ENCODE assay signal across 8 mouse cellular contexts in genomic region chr8:11215231-11215630, GRCm38 (mm10).
A peak's percentile ranks its signal among the peaks of the same experiment; 100 is the strongest.
DNase-seq lines count a peak whose midpoint lies in the region; ATAC-seq and TF ChIP-seq lines count a peak whose summit lies in the region.

No protein-coding gene starts in this region.

- no peak overlapping the region for H3K27ac ChIP-seq in kidney, postnatal 0 days
- no peak overlapping the region for H3K27ac ChIP-seq in liver, embryonic 13.5 days

- ATAC-seq in granulocyte monocyte progenitor cell, adult 5-6 weeks (replicated peaks; ENCODE audit: poor library complexity, severe bottlenecking): peak; percentile 88
- peak; percentile 59 for ATAC-seq in kidney, postnatal 0 days (replicated peaks; ENCODE audit: low FRiP score, low read depth)
- no peak for ATAC-seq in liver, embryonic 13.5 days (ENCODE audit: low read depth)

- no peak overlapping the region for H3K4me3 ChIP-seq in kidney, postnatal 0 days (replicated peaks; ENCODE audit: low read depth, low read length)
- no peak overlapping the region for H3K4me3 ChIP-seq in liver, embryonic 13.5 days (replicated peaks)

- DNase-seq in A20 (ENCODE audit: low read depth, low spot score): peak; percentile 74
- peak; percentile 60 for DNase-seq in Muller cell, postnatal 12 days (ENCODE audit: inconsistent ontology term)
- DNase-seq in cerebellum, postnatal 10 days: peak; percentile 76 to 86
- peak; percentile 91 for DNase-seq in kidney, postnatal 0 days (ENCODE audit: low spot score)
- DNase-seq in liver, embryonic 13.5 days: peak; percentile 21
- peak; percentile 49 for DNase-seq in neural tube, embryonic 10.5 days (ENCODE audit: extremely low spot score, low spot score)
- DNase-seq in yolk sac, embryonic 10.5 days (ENCODE audit: low spot score): peak; percentile 23

- no peaks in the 10 kb centered on the region for H3K27me3 ChIP-seq in kidney, postnatal 0 days (ENCODE audit: insufficient read depth, low read length)
- no peaks in the 10 kb centered on the region for H3K27me3 ChIP-seq in liver, embryonic 13.5 days

- WGBS in kidney, postnatal 0 days: 23% methylated on average over 1 of the region's 1 CpGs
- 26% methylated on average over 1 of the region's 1 CpGs for WGBS in liver, embryonic 13.5 days (ENCODE audit: insufficient replicate concordance)

- no peak overlapping the region for H3K9ac ChIP-seq in kidney, postnatal 0 days (ENCODE audit: low read depth, low read length)
- no peak overlapping the region for H3K9ac ChIP-seq in liver, embryonic 13.5 days

- H3K4me1 ChIP-seq in kidney, postnatal 0 days (replicated peaks; ENCODE audit: insufficient read depth, low read length): no peaks in the 10 kb centered on the region
- no peaks in the 10 kb centered on the region for H3K4me1 ChIP-seq in liver, embryonic 13.5 days (replicated peaks)

- H3K9me3 ChIP-seq in kidney, postnatal 0 days (replicated peaks; ENCODE audit: low read length): no peaks in the 10 kb centered on the region
- H3K9me3 ChIP-seq in liver, embryonic 13.5 days (replicated peaks): no peaks in the 10 kb centered on the region

- H3K36me3 ChIP-seq in kidney, postnatal 0 days (ENCODE audit: insufficient read depth, low read length): peaks cover 84% of the 10 kb centered on the region
- H3K36me3 ChIP-seq in liver, embryonic 13.5 days: peaks cover 5% of the 10 kb centered on the region; the same call in 1 of the 2 replicates

- H3K4me2 ChIP-seq in kidney, postnatal 0 days (ENCODE audit: low read length): no peak overlapping the region
- H3K4me2 ChIP-seq in liver, embryonic 13.5 days: no peak overlapping the region

- TF ChIP-seq CTCF in kidney, postnatal 0 days (IDR thresholded peaks at IDR 0.05; ENCODE audit: low read depth): peak; percentile 92

Comparison
In these comparisons a context has a peak if more than half of its experiments do, and no peak if none do; other contexts are left out.
1. DNase-seq: peak in every context shown above with its lines; median percentile 91 in kidney, postnatal 0 days; 81 in cerebellum, postnatal 10 days; 74 in A20; 60 in Muller cell, postnatal 12 days; 49 in neural tube, embryonic 10.5 days; 23 in yolk sac, embryonic 10.5 days; 21 in liver, embryonic 13.5 days.